Mouse (Mus musculus) heart, embryonic 11.5 days (tissue): ENCODE measurements around the gene Hsph1. TPM values are rescaled to one million over a fixed set of nuclear protein-coding genes. Genes with fewer than 3 reads are reported as not detected.

Experiments
- ATAC-seq: fragments of 200-750 bp; cut with Nextera tagmentation; replicated peaks from 2 replicates; pipeline ENCODE4 v1.8.0; 2017; ENCODE audit warnings: moderate library complexity; ENCODE audit not compliant: insufficient number of reproducible peaks, low FRiP score, low TSS enrichment
- H3K27ac ChIP-seq: fragments of 300-500 bp; sonication (generic); 2 replicates; pipeline ENCODE4 v1.5.1; 2014; ENCODE audit warnings: mild to moderate bottlenecking, low read depth, low read length
- H3K27me3 ChIP-seq: fragments of 300-500 bp; sonication (generic); 2 replicates; pipeline ENCODE4 v1.6.1; 2014; ENCODE audit warnings: mild to moderate bottlenecking, low read length, mixed read lengths; ENCODE audit not compliant: control insufficient read depth, insufficient read depth
- H3K36me3 ChIP-seq: fragments of 300-500 bp; sonication (generic); 2 replicates; pipeline ENCODE4 v1.6.1; 2014; ENCODE audit warnings: mild to moderate bottlenecking, low read length, moderate library complexity, mixed read lengths; ENCODE audit not compliant: control insufficient read depth, insufficient read depth
- H3K4me1 ChIP-seq: fragments of 300-500 bp; sonication (generic); 2 replicates; pipeline ENCODE4 v1.6.1; 2014; ENCODE audit warnings: low read length; ENCODE audit not compliant: control insufficient read depth, insufficient read depth
- H3K4me2 ChIP-seq: fragments of 300-500 bp; sonication (generic); 2 replicates; pipeline ENCODE4 v1.6.1; 2014; ENCODE audit warnings: mild to moderate bottlenecking, moderate library complexity
- H3K4me3 ChIP-seq: fragments of 300-500 bp; sonication (generic); 2 replicates; pipeline ENCODE4 v1.5.1; 2014; ENCODE audit warnings: low read depth, low read length
- H3K9ac ChIP-seq: fragments of 300-500 bp; sonication (generic); 2 replicates; pipeline ENCODE4 v1.6.1; 2014; ENCODE audit warnings: mild to moderate bottlenecking, low read depth, low read length, moderate library complexity
- H3K9me3 ChIP-seq: fragments of 300-500 bp; sonication (generic); replicated peaks from 2 replicates; pipeline ENCODE4 v1.6.1; 2016; ENCODE audit warnings: low read length; ENCODE audit not compliant: control insufficient read depth
- WGBS: fragments of 180-500 bp; shearing (Covaris S2); extraction: QIAGEN DNeasy Blood & Tissue Kit; methylation state at CpG from one replicate; pipeline ENCODE4 v1.1.7; 2014; ENCODE audit not compliant: insufficient replicate concordance; 5-methylcytosine and 5-hydroxymethylcytosine counted together
- polyA plus RNA-seq: library from polyadenylated mRNA; unstranded; fragments of >200 nt; fragmentation: Nextera tagmentation; extraction: Ambion mirVana; gene quantifications from 2 replicates; pipeline ENCODE4 v1.2.1, GENCODE M21; 2014

The Hsph1 gene
- polyA plus RNA-seq, 1 experiment from 2014 or later: 55.2 TPM

- Histone ChIP-seq H3K4me1 (peaks cover 6% of the 10 kb centered on the region; the same call in 1 of the 2 replicates), H3K36me3 (no peaks in the 10 kb centered on the region), H3K27me3 (no peaks in the 10 kb centered on the region), H3K27ac (no peak overlapping the region), H3K9me3 (no peaks in the 10 kb centered on the region), H3K9ac (no peak overlapping the region), H3K4me2 (no peak overlapping the region), H3K4me3 (no peak overlapping the region)
- WGBS: 54% methylated on average over 10 of the region's 10 CpGs
- ATAC-seq: no peak
These were observed 59.2 kb downstream of the Hsph1 start for GRCm38 (mm10) chr5:149576977-149577376.

- H3K27ac ChIP-seq: no peak overlapping the region
- H3K9ac ChIP-seq: no peak overlapping the region
- ATAC-seq: no peak
- H3K9me3 ChIP-seq: no peaks in the 10 kb centered on the region
- H3K4me2 ChIP-seq: no peak overlapping the region
- H3K36me3 ChIP-seq: no peaks in the 10 kb centered on the region
- H3K27me3 ChIP-seq: no peaks in the 10 kb centered on the region
- no peaks in the 10 kb centered on the region for H3K4me1 ChIP-seq
- no peak overlapping the region for H3K4me3 ChIP-seq
- 79% methylated on average over 13 of the region's 13 CpGs for WGBS
These were observed 67.2 kb downstream of the Hsph1 start for GRCm38 (mm10) chr5:149568993-149569392.

GRCm38 (mm10) chr5:149566957-149567356 lies 69.2 kb downstream of the Hsph1 start:
- no peaks in the 10 kb centered on the region for H3K9me3 ChIP-seq
- H3K27me3 ChIP-seq: no peaks in the 10 kb centered on the region
- 82% methylated on average over 5 of the region's 5 CpGs for WGBS
- H3K4me2 ChIP-seq: no peak overlapping the region
- no peak overlapping the region for H3K4me3 ChIP-seq
- no peak overlapping the region for H3K9ac ChIP-seq
- ATAC-seq: no peak
- H3K4me1 ChIP-seq: no peaks in the 10 kb centered on the region
- no peak overlapping the region for H3K27ac ChIP-seq
- no peaks in the 10 kb centered on the region for H3K36me3 ChIP-seq

GRCm38 (mm10) chr5:149566026-149566425 lies 70.2 kb downstream of the Hsph1 start:
- Histone ChIP-seq H3K4me2 (no peak overlapping the region), H3K4me3 (no peak overlapping the region), H3K9me3 (no peaks in the 10 kb centered on the region), H3K27ac (no peak overlapping the region), H3K4me1 (no peaks in the 10 kb centered on the region), H3K9ac (no peak overlapping the region), H3K27me3 (no peaks in the 10 kb centered on the region), H3K36me3 (no peaks in the 10 kb centered on the region)
- WGBS: 60% methylated on average over 11 of the region's 11 CpGs
- ATAC-seq: no peak

Other genes starting within 250 kb of the Hsph1 start
- 0.75 and 0.96 TPM in 2 replicates for gene Medag, start 224.6 kb downstream of the Hsph1 start, polyA plus RNA-seq
- 0.52 and 0.57 TPM in 2 replicates for gene Tex26, start 196.7 kb downstream of the Hsph1 start, polyA plus RNA-seq
- gene Wdr95, start 107.7 kb downstream of the Hsph1 start, polyA plus RNA-seq: 0.09 TPM in 1 of 2 replicates, not detected in the other
- gene B3glct, start 41.9 kb upstream of the Hsph1 start, polyA plus RNA-seq: 14.9 and 15.0 TPM in 2 replicates